Mouse (Mus musculus) heart, embryonic 16.5 days (tissue): ENCODE data around the gene Slc12a7. TPM values are rescaled to one million over a fixed set of nuclear protein-coding genes. Genes with fewer than 3 reads are reported as not detected.

ENCODE experiments used
- ATAC-seq: fragments of 200-750 bp; cut with Nextera tagmentation; replicated peaks from 2 replicates; pipeline ENCODE4 v1.8.0; 2017; ENCODE audit warnings: moderate number of reproducible peaks; ENCODE audit not compliant: insufficient read depth, low FRiP score; ENCODE audit errors: extremely low read depth
- H3K27ac ChIP-seq: fragments of 300-500 bp; sonication (generic); 2 replicates; pipeline ENCODE4 v1.5.1; 2014; ENCODE audit warnings: mild to moderate bottlenecking, low read length, control low read depth, moderate library complexity
- H3K27me3 ChIP-seq: fragments of 300-500 bp; sonication (generic); 2 replicates; pipeline ENCODE4 v1.6.1; 2014; ENCODE audit warnings: low read length, mixed read lengths; ENCODE audit not compliant: control insufficient read depth, insufficient read depth
- H3K36me3 ChIP-seq: fragments of 300-500 bp; sonication (generic); 2 replicates; pipeline ENCODE4 v1.6.1; 2014; ENCODE audit not compliant: control insufficient read depth, insufficient read depth
- H3K4me1 ChIP-seq: fragments of 300-500 bp; sonication (generic); 2 replicates; pipeline ENCODE4 v1.6.1; 2014; ENCODE audit warnings: low read length, mixed read lengths; ENCODE audit not compliant: control insufficient read depth, insufficient read depth
- H3K4me2 ChIP-seq: fragments of 300-500 bp; sonication (generic); 2 replicates; pipeline ENCODE4 v1.6.1; 2014; ENCODE audit warnings: low read depth, mild to moderate bottlenecking, control low read depth, low read length
- H3K4me3 ChIP-seq: fragments of 300-500 bp; sonication (generic); 2 replicates; pipeline ENCODE4 v1.5.1; 2014; ENCODE audit warnings: mild to moderate bottlenecking, control low read depth, low read length
- H3K9ac ChIP-seq: fragments of 300-500 bp; sonication (generic); 2 replicates; pipeline ENCODE4 v1.6.1; 2014; ENCODE audit warnings: low read length, control low read depth
- H3K9me3 ChIP-seq: fragments of 300-500 bp; sonication (generic); replicated peaks from 2 replicates; pipeline ENCODE4 v1.6.1; 2016; ENCODE audit warnings: low read length; ENCODE audit not compliant: control insufficient read depth
- WGBS: fragments of 180-500 bp; shearing (Covaris S2); extraction: QIAGEN DNeasy Blood & Tissue Kit; methylation state at CpG from one replicate; pipeline ENCODE4 v1.1.7; 2014; 5-methylcytosine and 5-hydroxymethylcytosine counted together
- polyA plus RNA-seq: library from polyadenylated mRNA; unstranded; fragments of >200 nt; fragmentation: Nextera tagmentation; extraction: Ambion mirVana; gene quantifications from 2 replicates; pipeline ENCODE4 v1.2.1, GENCODE M21; 2015

The Slc12a7 gene
- polyA plus RNA-seq, 1 experiment from 2014 or later, result 42.1 TPM

- H3K4me2 ChIP-seq, result peak overlapping the region; percentile 98
- H3K9me3 ChIP-seq, result no peaks in the 10 kb centered on the region
- peak; percentile 43 for ATAC-seq
- peak overlapping the region; percentile 80 for H3K9ac ChIP-seq
- 1% methylated on average over 64 of the region's 65 CpGs for WGBS
- no peak overlapping the region for H3K27ac ChIP-seq
- peaks cover 25% of the 10 kb centered on the region for H3K27me3 ChIP-seq
- H3K4me1 ChIP-seq, result peaks cover 5% of the 10 kb centered on the region
- no peaks in the 10 kb centered on the region for H3K36me3 ChIP-seq
- H3K4me3 ChIP-seq, result peak overlapping the region; percentile 76
Measured at GRCm38 (mm10) chr13:73846589-73847464, 113.9 kb downstream of the Slc12a7 start.

GRCm38 (mm10) chr13:73847465-73847836, 114.6 kb downstream of the Slc12a7 start, which contains the start of gene Nkd2:
Gene Nkd2, minus strand, starts transcription at chr13:73847631.
- Histone ChIP-seq H3K9ac (peak within 1 kb of the TSS; percentile 80), H3K4me2 (peak within 1 kb of the TSS; percentile 98), H3K27ac (no peak within 1 kb of the TSS), H3K27me3 (peaks cover 25% of the 10 kb centered on the region), H3K4me1 (peaks cover 2% of the 10 kb centered on the region), H3K4me3 (peak within 1 kb of the TSS; percentile 76), H3K36me3 (no peaks in the 10 kb centered on the region), H3K9me3 (no peaks in the 10 kb centered on the region)
- ATAC-seq, result peak; percentile 74
- WGBS, result under 1% methylated on average over 30 of the region's 38 CpGs

Other genes starting within 250 kb of the Slc12a7 start
- 0.11 TPM in 1 of 2 replicates, not detected in the other for gene Slc6a3, start 196.3 kb upstream of the Slc12a7 start, polyA plus RNA-seq
- 98.8 and 106 TPM in 2 replicates for gene Clptm1l, start 129.1 kb upstream of the Slc12a7 start, polyA plus RNA-seq
- gene Tert, start 106.2 kb upstream of the Slc12a7 start, polyA plus RNA-seq, result 1.7 and 2.7 TPM in 2 replicates
- not detected in 2 replicates for gene Slc6a18, start 55.1 kb upstream of the Slc12a7 start, polyA plus RNA-seq
- 0.50 TPM in 1 of 2 replicates, not detected in the other for gene Slc6a19, start 28.2 kb upstream of the Slc12a7 start, polyA plus RNA-seq
- gene Nkd2, start 114.5 kb downstream of the Slc12a7 start, polyA plus RNA-seq, result 3.0 and 3.7 TPM in 2 replicates
- gene Trip13, start 204.7 kb downstream of the Slc12a7 start, polyA plus RNA-seq, result 25.1 and 27.3 TPM in 2 replicates
- 36.4 and 38.1 TPM in 2 replicates for gene Brd9, start 204.7 kb downstream of the Slc12a7 start, polyA plus RNA-seq
- gene Zdhhc11, start 230.8 kb downstream of the Slc12a7 start, polyA plus RNA-seq, result not detected in 2 replicates